Mouse (Mus musculus): ENCODE measurements at regions not wholly inside any gene's neighbourhood (a gene's known extent, or its start where the extent isn't known, plus 50 kb on each side); places are given as distances from the start of the nearest gene placed in this dataset.

DNA sequence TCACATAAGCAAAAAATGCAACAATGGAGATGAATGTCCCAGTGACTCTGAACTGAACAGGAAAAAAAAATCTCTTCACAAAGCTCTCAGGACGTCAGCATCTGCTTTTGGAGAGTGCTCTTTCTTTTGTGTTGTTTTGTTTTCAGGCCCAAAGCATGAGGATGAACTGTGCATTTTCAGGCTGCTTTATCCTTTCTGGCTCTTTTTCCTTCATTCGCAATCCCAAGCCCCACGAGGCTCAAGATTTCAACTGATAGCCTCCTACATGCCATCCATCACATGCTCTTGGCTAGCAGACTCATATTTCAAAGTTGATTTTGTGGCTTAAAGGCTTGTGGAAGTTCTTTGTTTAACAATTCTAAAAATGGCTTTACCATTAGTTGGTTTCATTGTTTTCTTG is 86.0 kb downstream of the Postn start:
- TF ChIP-seq CTCF (IDR thresholded peaks at IDR 0.05) (no peak), POLR2A (IDR thresholded peaks at IDR 0.05; ENCODE audit: insufficient read depth, low read depth, low read length) (no peak), EP300 (IDR thresholded peaks at IDR 0.05; ENCODE audit: insufficient read depth, low read depth, low read length) (no peak)
